Mouse (Mus musculus) kidney, adult 2 months (tissue): ENCODE measurements around the gene Rabac1.

Experiments used
- CTCF ChIP-seq: fragments of 200-500 bp; conservative IDR thresholded peaks from 2 replicates; pipeline ENCODE4 v1.5.1; 2011; ENCODE audit warnings: low read depth, mild to moderate bottlenecking, control low read depth, low read length, moderate library complexity, mixed read lengths; ENCODE audit not compliant: insufficient read depth, insufficient read length
- POLR2A ChIP-seq: fragments of 200-500 bp; IDR thresholded peaks from one replicate; pipeline ENCODE4 v1.6.1; 2011; ENCODE audit warnings: low read depth, low read length, control low read depth

DNA sequence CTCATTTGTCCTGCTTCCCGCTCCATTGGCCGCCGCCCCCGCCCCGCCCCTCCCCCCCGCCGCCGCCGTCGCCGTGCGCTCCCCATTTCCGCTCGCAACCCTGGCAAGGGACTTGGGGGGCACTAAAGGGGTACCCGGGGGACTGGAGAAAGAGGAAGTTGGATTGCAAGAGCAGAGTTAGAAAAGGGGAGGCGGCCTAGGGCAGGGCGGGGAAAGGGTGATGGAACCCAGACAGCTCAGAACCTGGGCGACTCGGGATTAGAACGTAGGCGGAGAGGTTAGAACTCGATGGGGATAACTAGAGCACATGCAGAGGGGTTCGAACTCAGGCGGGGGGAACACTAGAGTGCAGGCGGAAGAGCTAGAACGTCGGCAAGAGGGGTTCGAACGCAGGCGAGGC is 18.1 kb downstream of the Rabac1 start:
- TF ChIP-seq POLR2A = no peak
- no peak for TF ChIP-seq CTCF
